Mouse (Mus musculus) gastrocnemius, postnatal 10 days (tissue): ENCODE results near the gene Adgrg1. TPM values are rescaled to one million over a fixed set of nuclear protein-coding genes. Genes with fewer than 3 reads are reported as not detected.
"Not testable (repeated sequence)": the region's sequence is repeated elsewhere in the genome, so short reads cannot be mapped to it uniquely, and the experiment has no call there.

Source experiments
- DNase-seq: peaks from one replicate; pipeline ENCODE4 v3.0.0; 2021; ENCODE audit warnings: mixed read lengths
- total RNA-seq, 2 experiments: library from RNA; stranded (reverse); gene quantifications; 2 replicates each; pipeline ENCODE4 v1.2.3; 2021

The Adgrg1 gene
- total RNA-seq, 2 experiments from 2014 or later: 15.6 to 18.0 TPM

- no peak for DNase-seq
Measured at GRCm38 (mm10) chr8:94996037-94996436, 21.5 kb downstream of the Adgrg1 start.

DNA sequence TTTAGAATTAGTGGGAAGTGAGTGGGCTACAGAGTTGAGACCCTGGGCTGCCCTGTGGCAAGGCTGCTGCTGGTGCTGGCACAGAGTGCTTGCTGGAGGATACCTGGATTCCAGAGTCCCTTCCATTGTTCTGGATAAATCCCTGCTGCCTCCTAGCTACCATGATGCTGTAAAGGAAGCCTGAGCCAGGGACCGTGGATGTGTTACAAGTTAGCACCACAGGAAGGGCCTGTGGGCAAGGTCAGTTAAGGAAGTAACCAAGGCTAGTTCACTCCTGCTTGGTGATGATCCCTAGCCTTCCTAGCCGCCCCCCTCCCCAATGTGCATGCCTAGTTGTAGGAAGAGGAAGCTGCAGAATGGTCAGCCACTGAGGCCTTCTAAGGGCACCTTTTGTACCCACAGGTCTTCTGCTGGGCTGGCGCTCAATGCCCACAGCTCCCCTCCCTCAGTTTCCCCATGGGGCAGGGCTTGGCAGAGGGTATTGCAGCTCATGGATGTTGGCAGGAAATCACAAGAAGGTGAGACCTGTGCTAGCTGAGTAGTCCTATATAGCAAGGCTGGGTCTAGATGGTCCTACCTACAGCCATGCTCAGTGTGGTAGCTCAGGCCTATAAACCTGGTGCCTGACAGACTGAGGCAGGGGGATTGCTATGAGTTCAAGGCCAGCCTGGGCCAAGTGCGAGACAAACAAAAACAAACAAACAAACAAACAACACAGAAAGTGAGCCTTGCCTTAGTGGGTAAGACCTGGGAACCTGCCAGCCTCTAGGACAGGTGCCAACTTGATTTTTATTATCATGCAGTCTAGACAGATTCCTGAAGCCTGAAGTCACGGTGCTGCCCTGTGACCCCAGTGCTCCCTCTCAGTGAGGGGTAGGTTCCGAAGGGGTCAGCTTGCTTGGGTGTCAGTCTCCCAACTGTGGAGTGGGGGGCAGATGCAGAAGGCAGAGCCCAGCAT, 22.6 kb downstream of the Adgrg1 start:
- DNase-seq: no peak

GRCm38 (mm10) chr8:94997857-94998243, 23.3 kb downstream of the Adgrg1 start:
- no peak for DNase-seq

GRCm38 (mm10) chr8:94998431-94998830, 23.9 kb downstream of the Adgrg1 start:
- DNase-seq: no peak

DNA sequence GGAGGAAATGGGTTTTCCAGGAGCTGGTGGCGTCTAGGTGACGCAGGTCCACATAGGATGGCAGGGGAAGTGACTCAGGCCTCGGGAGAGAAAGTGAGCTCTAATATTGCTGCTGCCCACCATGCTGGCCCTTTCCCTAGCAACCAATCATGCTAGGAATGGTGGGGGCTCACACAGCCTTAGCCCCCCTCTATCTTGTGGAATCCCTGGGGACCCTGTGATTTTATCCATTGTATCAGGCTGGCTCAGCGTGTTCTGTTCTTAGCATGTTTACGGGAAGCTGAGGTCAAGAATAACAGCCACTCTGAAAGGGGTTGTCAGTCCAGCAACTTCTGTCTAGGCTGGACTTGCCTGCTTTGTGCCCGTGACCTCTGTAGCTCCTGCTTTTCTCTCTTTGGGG, 24.5 kb downstream of the Adgrg1 start:
- DNase-seq: no peak

DNA sequence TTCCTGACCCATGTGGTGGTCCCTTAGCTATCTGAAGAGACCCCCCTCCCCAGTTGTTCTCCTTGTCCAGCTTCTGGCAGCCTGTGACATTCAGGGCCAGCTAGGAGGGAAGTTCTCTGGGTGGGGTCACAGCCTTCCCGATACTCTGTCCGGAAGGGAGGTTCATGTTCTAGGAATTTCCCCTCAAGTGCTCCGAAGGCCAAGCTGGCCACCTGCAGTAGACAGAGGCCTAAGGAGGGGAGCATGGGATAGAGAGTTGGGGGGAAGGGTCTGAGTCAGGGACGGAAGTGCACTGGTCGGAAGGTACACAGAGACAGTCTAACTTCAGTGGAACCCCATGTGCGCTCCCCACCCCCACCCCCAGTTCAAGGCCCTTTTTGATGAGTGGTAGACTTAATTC, 25.4 kb downstream of the Adgrg1 start:
- no peak for DNase-seq

- DNase-seq: peak; percentile 33
Measured at GRCm38 (mm10) chr8:95000684-95001083, 26.1 kb downstream of the Adgrg1 start.

GRCm38 (mm10) chr8:95001165-95001564, 26.6 kb downstream of the Adgrg1 start:
- no peak for DNase-seq

DNA sequence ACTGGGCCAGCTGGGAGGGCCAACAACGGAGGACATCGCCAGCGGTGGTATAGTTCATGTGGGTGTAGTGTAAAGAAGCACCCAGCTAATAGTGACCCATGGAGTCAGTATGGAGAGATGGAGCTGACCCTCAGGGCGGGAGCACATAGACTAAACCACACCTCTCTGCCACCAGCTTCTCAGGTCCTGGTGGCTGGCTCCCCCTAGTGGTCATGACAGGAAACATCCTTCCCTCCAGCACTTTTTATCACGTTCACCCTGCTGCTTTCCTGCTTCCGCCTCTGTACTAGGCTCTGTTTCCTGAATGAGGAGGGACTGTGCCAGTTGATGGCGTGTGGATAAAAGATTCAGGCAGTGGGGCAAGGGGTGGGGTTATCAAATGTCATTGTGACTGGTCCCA, 27.1 kb downstream of the Adgrg1 start:
- DNase-seq: peak; percentile 67

GRCm38 (mm10) chr8:95002089-95002655, 27.6 kb downstream of the Adgrg1 start:
- DNase-seq: no peak

GRCm38 (mm10) chr8:95012442-95012919, 37.9 kb downstream of the Adgrg1 start:
- no peak for DNase-seq

GRCm38 (mm10) chr8:95015866-95016265, 41.3 kb downstream of the Adgrg1 start:
- no peak for DNase-seq

- no peak for DNase-seq
Measured at GRCm38 (mm10) chr8:95016684-95017083, 42.1 kb downstream of the Adgrg1 start.

DNA sequence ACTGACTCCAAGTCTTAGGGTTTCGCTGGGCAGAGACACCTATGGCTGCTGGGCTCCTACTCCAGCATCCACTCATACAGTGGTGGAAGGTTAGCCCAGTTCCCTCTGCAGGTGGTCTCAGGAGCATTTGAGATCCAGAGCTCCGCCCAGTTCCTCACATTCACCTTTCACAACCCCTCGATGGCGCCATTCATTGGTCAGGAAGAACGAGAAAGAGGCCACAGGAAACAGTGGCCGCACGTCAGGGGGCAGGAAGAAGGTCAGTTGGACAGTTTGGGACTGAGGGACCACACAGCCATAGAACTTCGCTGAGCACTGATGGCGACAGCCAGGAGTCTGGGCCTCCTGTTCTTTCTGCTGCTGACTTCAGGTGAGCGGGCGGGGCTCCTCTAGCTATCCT, 42.9 kb downstream of the Adgrg1 start, which contains the start of gene Adgrg3:
Gene Adgrg3, plus strand, starts transcription at position 242 of the 400 bp plus-strand sequence.
- DNase-seq: no peak

- DNase-seq: no peak
Measured at GRCm38 (mm10) chr8:95017969-95018635, 43.6 kb downstream of the Adgrg1 start.

DNA sequence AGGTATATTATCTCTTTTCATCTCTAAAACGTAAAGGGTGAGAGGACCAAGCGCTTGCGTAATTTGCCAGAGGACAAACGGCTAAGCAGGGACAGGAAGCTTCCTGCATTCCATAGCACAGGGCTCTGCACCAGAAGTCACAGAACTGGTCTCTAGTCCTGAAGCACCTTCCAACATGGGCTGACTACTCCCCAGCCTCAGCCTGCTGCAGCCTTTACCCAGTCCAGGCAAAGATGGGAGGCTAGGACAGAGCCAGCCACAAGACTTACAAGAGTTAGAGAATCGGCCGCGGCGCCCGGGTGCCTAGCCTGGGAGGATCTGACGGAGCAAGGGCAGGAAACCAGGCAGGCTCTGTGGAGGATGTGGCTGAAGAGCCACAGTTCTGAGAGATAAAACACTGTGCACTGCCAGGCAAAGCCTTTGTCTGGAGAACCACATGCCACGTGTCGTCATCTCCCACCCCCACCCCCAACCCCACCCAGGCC, 45.8 kb downstream of the Adgrg1 start:
- no peak for DNase-seq

DNA sequence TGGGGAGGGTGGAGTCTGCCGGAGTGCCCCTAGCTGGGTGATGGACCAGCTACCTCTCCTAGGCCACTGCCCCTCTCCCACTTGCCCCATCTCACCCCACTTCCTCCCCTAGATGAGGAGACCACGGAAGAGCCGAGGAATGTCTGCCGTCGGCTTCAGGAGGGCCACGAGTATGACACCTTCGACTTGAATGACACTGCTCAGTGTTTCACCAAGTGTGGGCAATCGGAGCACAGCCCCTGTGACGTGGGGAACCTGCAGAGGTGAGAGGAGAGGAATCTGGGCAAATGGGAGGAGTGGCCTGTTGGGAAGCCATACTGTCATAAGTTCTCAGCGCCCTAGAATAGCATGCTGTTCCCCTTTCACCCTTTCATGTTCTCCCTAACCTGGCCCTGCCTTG, 46.3 kb downstream of the Adgrg1 start:
- no peak for DNase-seq

DNA sequence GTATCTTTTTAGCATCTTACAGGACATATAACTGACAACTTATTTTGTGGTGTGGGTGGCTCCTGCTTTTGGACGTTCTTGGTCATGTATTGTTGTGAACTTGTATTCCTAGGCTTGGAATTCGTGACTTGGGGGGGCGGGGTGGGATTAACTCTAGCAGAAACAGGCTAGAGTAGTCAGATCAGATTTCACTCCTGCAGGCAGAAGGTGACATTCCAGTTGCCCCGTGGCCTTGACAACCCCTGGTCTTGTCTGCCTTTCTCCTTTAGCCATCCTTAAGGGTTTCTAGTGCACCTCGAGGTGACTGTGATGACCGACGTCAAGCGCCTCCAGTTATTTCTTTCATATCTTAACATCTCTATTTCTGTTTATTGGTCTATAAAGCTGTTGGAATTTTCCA, 48.6 kb downstream of the Adgrg1 start:
- DNase-seq: no peak

GRCm38 (mm10) chr8:95024387-95024786, 49.8 kb downstream of the Adgrg1 start:
- no peak for DNase-seq

DNA sequence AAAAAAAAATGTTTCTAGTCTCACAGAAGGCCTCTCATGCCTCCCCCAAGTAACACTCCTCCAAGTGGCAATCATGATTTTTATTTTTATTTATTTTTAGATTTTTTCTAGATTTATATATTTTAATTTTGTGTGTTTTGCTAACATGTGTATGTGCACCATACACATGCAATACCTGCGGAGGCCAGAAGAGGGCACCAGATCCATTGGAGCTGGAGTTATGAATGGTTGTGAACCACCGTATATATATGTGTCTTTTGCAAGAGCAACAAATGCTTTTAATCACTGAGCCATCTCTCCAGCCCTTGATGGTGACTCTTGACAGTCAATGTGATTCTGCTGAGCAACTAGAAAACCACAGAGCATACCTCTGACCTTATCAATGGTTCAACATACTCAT, 50.9 kb downstream of the Adgrg1 start:
- DNase-seq: no peak

- DNase-seq: not testable (repeated sequence)
Measured at GRCm38 (mm10) chr8:95028391-95028790, 53.8 kb downstream of the Adgrg1 start.

GRCm38 (mm10) chr8:95037106-95037925, 62.8 kb downstream of the Adgrg1 start:
- DNase-seq: no peak
